Mouse (Mus musculus): ENCODE data around the gene Tnfaip2. TPM values are rescaled to one million over a fixed set of nuclear protein-coding genes. Genes with fewer than 3 reads are reported as not detected.
A peak's percentile ranks its signal among the peaks of the same experiment; 100 is the strongest.

Gene Tnfaip2
- 1.2 and 1.5 TPM in 2 replicates for polyA plus RNA-seq (2016; fragmentation: Nextera tagmentation; extraction: Ambion mirVana)

- Histone ChIP-seq H3K27ac (replicated peaks) (no peak within 1 kb of the TSS), H3K4me2 (replicated peaks) (peak within 1 kb of the TSS; percentile 71), H3K9ac (replicated peaks) (0 out of 2 replicates have a peak within 1 kb of the TSS, but pooled peaks have one; percentile 17), H3K4me1 (peaks cover 29% of the 10 kb centered on the region), H3K4me3 (peak within 1 kb of the TSS; percentile 43), H3K9me3 (no peaks in the 10 kb centered on the region), H3K36me3 (no peaks in the 10 kb centered on the region), H3K27me3 (peaks cover 92% of the 10 kb centered on the region)
- 1% methylated on average over 48 of the region's 48 CpGs for WGBS
- ATAC-seq (ENCODE audit: low FRiP score, low read depth): peak; percentile 88
Measured at GRCm38 (mm10) chr12:111442309-111443010, at the start of gene Tnfaip2. TSS of gene Tnfaip2 (plus strand) at chr12:111442469.

- ATAC-seq (ENCODE audit: low FRiP score, low read depth): no peak
- no peak overlapping the region for H3K4me3 ChIP-seq
- H3K36me3 ChIP-seq: no peaks in the 10 kb centered on the region
- H3K4me2 ChIP-seq (replicated peaks): no peak overlapping the region
- no peaks in the 10 kb centered on the region for H3K4me1 ChIP-seq
- no peak overlapping the region for H3K9ac ChIP-seq (replicated peaks)
- H3K27ac ChIP-seq (replicated peaks): no peak overlapping the region
- H3K9me3 ChIP-seq: no peaks in the 10 kb centered on the region
- H3K27me3 ChIP-seq: 0 out of 2 replicates have a peak, but pooled peaks cover 5% of the 10 kb centered on the region
- WGBS: 83% methylated on average over 6 of the region's 6 CpGs
Measured at GRCm38 (mm10) chr12:111394008-111394407, 48.3 kb upstream of the Tnfaip2 start.

GRCm38 (mm10) chr12:111396997-111397396 is 45.3 kb upstream of the Tnfaip2 start:
- no peak overlapping the region for H3K4me2 ChIP-seq (replicated peaks)
- ATAC-seq (ENCODE audit: low FRiP score, low read depth): no peak
- no peaks in the 10 kb centered on the region for H3K9me3 ChIP-seq

GRCm38 (mm10) chr12:111401454-111402184 is 40.6 kb upstream of the Tnfaip2 start:
- WGBS: 23% methylated on average over 15 of the region's 15 CpGs
- H3K4me1 ChIP-seq: peaks cover 1% of the 10 kb centered on the region; the same call in 1 of the 2 replicates
- no peak overlapping the region for H3K9ac ChIP-seq (replicated peaks)
- no peaks in the 10 kb centered on the region for H3K36me3 ChIP-seq
- H3K4me3 ChIP-seq: no peak overlapping the region
- no peak overlapping the region for H3K4me2 ChIP-seq (replicated peaks)
- no peaks in the 10 kb centered on the region for H3K9me3 ChIP-seq
- H3K27me3 ChIP-seq: peaks cover 30% of the 10 kb centered on the region
- no peak overlapping the region for H3K27ac ChIP-seq (replicated peaks)
- ATAC-seq (ENCODE audit: low FRiP score, low read depth): no peak

More at GRCm38 (mm10) chr12:111396997-111397396, 45.3 kb upstream of the Tnfaip2 start:
- no peaks in the 10 kb centered on the region for H3K4me1 ChIP-seq
- 69% methylated on average over 5 of the region's 5 CpGs for WGBS
- no peaks in the 10 kb centered on the region for H3K36me3 ChIP-seq
- no peak overlapping the region for H3K9ac ChIP-seq (replicated peaks)
- no peak overlapping the region for H3K4me3 ChIP-seq
- H3K27me3 ChIP-seq: peaks cover 13% of the 10 kb centered on the region
- no peak overlapping the region for H3K27ac ChIP-seq (replicated peaks)

- Histone ChIP-seq H3K4me3 (no peak overlapping the region), H3K4me2 (replicated peaks) (no peak overlapping the region), H3K27me3 (peaks cover 58% of the 10 kb centered on the region), H3K9ac (replicated peaks) (no peak overlapping the region), H3K27ac (replicated peaks) (no peak overlapping the region), H3K9me3 (no peaks in the 10 kb centered on the region), H3K4me1 (peaks cover 16% of the 10 kb centered on the region), H3K36me3 (no peaks in the 10 kb centered on the region)
- 75% methylated on average over 10 of the region's 10 CpGs for WGBS
- ATAC-seq (ENCODE audit: low FRiP score, low read depth): no peak
Measured at GRCm38 (mm10) chr12:111404880-111405279, 37.4 kb upstream of the Tnfaip2 start.

- peaks cover 21% of the 10 kb centered on the region for H3K4me1 ChIP-seq
- H3K27ac ChIP-seq (replicated peaks): no peak within 1 kb of the TSS
- peak within 1 kb of the TSS; percentile 32 for H3K4me2 ChIP-seq (replicated peaks)
- H3K9ac ChIP-seq (replicated peaks): no peak within 1 kb of the TSS
- ATAC-seq (ENCODE audit: low FRiP score, low read depth): no peak
- peaks cover 65% of the 10 kb centered on the region for H3K27me3 ChIP-seq
- no peaks in the 10 kb centered on the region for H3K36me3 ChIP-seq
- 3% methylated on average over 24 of the region's 24 CpGs for WGBS
- no peaks in the 10 kb centered on the region for H3K9me3 ChIP-seq
- peak within 1 kb of the TSS; percentile 15; the same call in 1 of the 2 replicates for H3K4me3 ChIP-seq
Measured at GRCm38 (mm10) chr12:111406622-111407021, 35.6 kb upstream of the Tnfaip2 start, which contains the start of gene Lbhd2. TSS of gene Lbhd2 (plus strand) at chr12:111406809.

- Histone ChIP-seq H3K9me3 (no peaks in the 10 kb centered on the region), H3K9ac (replicated peaks) (no peak overlapping the region), H3K4me1 (peaks cover 25% of the 10 kb centered on the region), H3K27ac (replicated peaks) (no peak overlapping the region), H3K27me3 (peaks cover 64% of the 10 kb centered on the region), H3K4me3 (no peak overlapping the region), H3K36me3 (no peaks in the 10 kb centered on the region), H3K4me2 (replicated peaks) (no peak overlapping the region)
- WGBS: 13% methylated on average over 5 of the region's 5 CpGs
- no peak for ATAC-seq (ENCODE audit: low FRiP score, low read depth)
Measured at GRCm38 (mm10) chr12:111409583-111409982, 32.7 kb upstream of the Tnfaip2 start.

GRCm38 (mm10) chr12:111411631-111412355 is 30.5 kb upstream of the Tnfaip2 start:
- H3K4me1 ChIP-seq: peaks cover 26% of the 10 kb centered on the region
- no peaks in the 10 kb centered on the region for H3K36me3 ChIP-seq
- H3K9ac ChIP-seq (replicated peaks): no peak overlapping the region
- no peak overlapping the region for H3K27ac ChIP-seq (replicated peaks)
- 79% methylated on average over 8 of the region's 8 CpGs for WGBS
- no peak overlapping the region for H3K4me2 ChIP-seq (replicated peaks)
- no peak for ATAC-seq (ENCODE audit: low FRiP score, low read depth)
- H3K9me3 ChIP-seq: no peaks in the 10 kb centered on the region
- no peak overlapping the region for H3K4me3 ChIP-seq
- peaks cover 57% of the 10 kb centered on the region for H3K27me3 ChIP-seq

- H3K9ac ChIP-seq (replicated peaks): 0 out of 2 replicates have a peak overlapping the region, but pooled peaks have one; percentile 12
- H3K27ac ChIP-seq (replicated peaks): no peak overlapping the region
- H3K27me3 ChIP-seq: peaks cover 57% of the 10 kb centered on the region
- H3K4me3 ChIP-seq: peak overlapping the region; percentile 31
- no peak for ATAC-seq (ENCODE audit: low FRiP score, low read depth)
- peak overlapping the region; percentile 49 for H3K4me2 ChIP-seq (replicated peaks)
- 20% methylated on average over 12 of the region's 12 CpGs for WGBS
- no peaks in the 10 kb centered on the region for H3K36me3 ChIP-seq
- no peaks in the 10 kb centered on the region for H3K9me3 ChIP-seq
- H3K4me1 ChIP-seq: peaks cover 32% of the 10 kb centered on the region
Measured at GRCm38 (mm10) chr12:111412581-111413284, 29.5 kb upstream of the Tnfaip2 start.

GRCm38 (mm10) chr12:111413300-111413699 is 29.0 kb upstream of the Tnfaip2 start:
- no peak overlapping the region for H3K27ac ChIP-seq (replicated peaks)
- H3K36me3 ChIP-seq: no peaks in the 10 kb centered on the region
- peak overlapping the region; percentile 49 for H3K4me2 ChIP-seq (replicated peaks)
- H3K4me1 ChIP-seq: peaks cover 32% of the 10 kb centered on the region
- ATAC-seq (ENCODE audit: low FRiP score, low read depth): peak; percentile 72
- peak overlapping the region; percentile 31 for H3K4me3 ChIP-seq
- H3K9me3 ChIP-seq: no peaks in the 10 kb centered on the region
- peaks cover 57% of the 10 kb centered on the region for H3K27me3 ChIP-seq
- WGBS: under 1% methylated on average over 21 of the region's 21 CpGs
- H3K9ac ChIP-seq (replicated peaks): 0 out of 2 replicates have a peak overlapping the region, but pooled peaks have one; percentile 12

All from midbrain, embryonic 12.5 days (tissue).